ENCODE assay signal across 10 mouse cellular contexts in the genomic region with DNA sequence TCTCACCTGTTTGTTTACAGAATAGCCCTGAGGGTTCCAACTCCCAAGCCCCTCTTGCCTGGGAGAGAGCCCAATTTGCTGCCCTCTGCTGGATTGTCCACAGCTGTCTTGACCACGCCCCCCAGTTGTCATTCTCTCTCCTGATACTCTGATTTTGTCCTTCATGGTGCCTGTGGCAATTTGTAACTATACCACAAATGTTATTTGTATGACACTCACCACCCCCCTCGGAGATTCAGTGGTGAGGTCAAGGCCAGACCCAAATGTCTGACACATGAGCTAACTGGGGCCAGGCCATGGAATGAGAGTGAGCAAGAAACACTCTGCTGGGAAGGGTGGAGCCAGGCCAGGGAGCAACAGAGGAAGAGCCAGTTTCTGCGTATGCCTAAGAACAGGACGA. TPM values are rescaled to one million over a fixed set of nuclear protein-coding genes. Genes with fewer than 3 reads are reported as not detected.
A peak's percentile ranks its signal among the peaks of the same experiment; 100 is the strongest.
DNase-seq lines count a peak whose midpoint lies in the region; ATAC-seq and TF ChIP-seq lines count a peak whose summit lies in the region.
"Had no signal": no experiment of that assay in that cellular context is flagged by ENCODE, and none has a peak within 500 bp of the region (broad histone marks: within the 10 kb centered on the region; RNA-seq: fewer than 3 reads in every experiment).

No protein-coding gene starts in this region.

- peak; percentile 16 for DNase-seq in lung, adult 2 months
- no peak for DNase-seq in lung, adult 18-20 months
- DNase-seq in Patski (ENCODE audit: low read depth, low spot score), result peak; percentile 30
- peak; percentile 55 to 58 for DNase-seq in kidney, postnatal 25 days
- peak; percentile 58 for DNase-seq in thymus, postnatal 4 days

- in situ Hi-C loops in Patski (cut with MboI; ENCODE audit: low pct_unique_long_range_greater_than_20kb), result no loop called here

- H3K4me3 ChIP-seq in lung, adult 2 months (replicated peaks; ENCODE audit: extremely low read depth, low read depth, low read length), result no peak overlapping the region
- no peak overlapping the region for H3K4me3 ChIP-seq in bone marrow, adult 2 months (replicated peaks; ENCODE audit: control insufficient read depth, low read depth, low read length)
- H3K4me3 ChIP-seq: embryonic facial prominence, embryonic 13.5 days; stomach, embryonic 15.5 days had no signal

- WGBS in lung, adult 2 months, result 27% methylated on average over 4 of the region's 4 CpGs
- WGBS in bone marrow, adult 2 months, result 63% methylated on average over 4 of the region's 4 CpGs

- peaks cover under 1% of the 10 kb centered on the region for H3K27me3 ChIP-seq in Patski
- H3K27me3 ChIP-seq: embryonic facial prominence, embryonic 13.5 days; stomach, embryonic 15.5 days had no signal

- TF ChIP-seq POLR2A in lung, adult 2 months (IDR thresholded peaks at IDR 0.05; ENCODE audit: borderline replicate concordance, extremely low read depth, low read depth, low read length), result no peak
- TF ChIP-seq POLR2A in bone marrow, adult 2 months (IDR thresholded peaks at IDR 0.05; ENCODE audit: borderline replicate concordance, control insufficient read depth, low read depth, low read length), result no peak

- ATAC-seq in Patski, result peak; percentile 66
- no peak for ATAC-seq in granulocyte monocyte progenitor cell, adult 5-6 weeks (replicated peaks; ENCODE audit: poor library complexity, severe bottlenecking)

- no peak overlapping the region for H3K27ac ChIP-seq in bone marrow, adult 2 months (ENCODE audit: control insufficient read depth, insufficient read depth, low read depth, low read length, poor library complexity)
- H3K27ac ChIP-seq: embryonic facial prominence, embryonic 13.5 days; stomach, embryonic 15.5 days had no signal

- no peaks in the 10 kb centered on the region for H3K4me1 ChIP-seq in lung, adult 2 months (ENCODE audit: control insufficient read depth, insufficient read depth, low read length)
- no peaks in the 10 kb centered on the region; the same call in 1 of the 2 replicates for H3K4me1 ChIP-seq in bone marrow, adult 2 months (ENCODE audit: control insufficient read depth, insufficient read depth, low read length)
- H3K4me1 ChIP-seq: embryonic facial prominence, embryonic 13.5 days had no signal

- peak; percentile 29; the same call in 1 of the 2 replicates for TF ChIP-seq CTCF in lung, adult 2 months (IDR thresholded peaks at IDR 0.05; ENCODE audit: insufficient read depth, low read length)
- TF ChIP-seq CTCF in Patski (IDR thresholded peaks at IDR 0.05), result no peak
- TF ChIP-seq CTCF in bone marrow, adult 2 months (IDR thresholded peaks at IDR 0.05; ENCODE audit: control insufficient read depth, insufficient read depth, low read length), result peak; percentile 41; the same call in 1 of the 2 replicates

- CTCF ChIA-PET in Patski (lab: Charles Lee), result interaction anchor here (1.0 to 2.0 kb wide), 5 partner anchors 12 to 106 kb away, joined by 3 to 9 read pairs (median 4); no protein-coding TSS in a partner anchor

- POLR2A ChIA-PET in Patski (lab: Charles Lee), result no interaction called here

RNA-seq across cellular contexts. Expression of a gene that starts 4.7 kb away (rescaled TPM):
- 43.8 and 486 TPM in 2 replicates for polyA plus RNA-seq in lung, adult 2 months (2012; rRNA removed)
- polyA plus RNA-seq in Patski (2021), result 0.26 TPM
- 3.1 TPM in 1 of 2 replicates, not detected in the other for polyA plus RNA-seq in bone marrow, adult 2 months (2011; ENCODE audit: insufficient read depth, insufficient read length, low replicate concordance, missing spikeins)
- 68.4 and 69.3 TPM in 2 replicates for total RNA-seq in granulocyte monocyte progenitor cell, adult 5-6 weeks (2014; fragmentation: Nextera tagmentation)
- total RNA-seq in granulocyte monocyte progenitor cell, adult 5-6 weeks (2017), result 81.3 and 133 TPM in 2 replicates

RNA-seq across cellular contexts. Expression of a gene that starts 7.6 kb away (rescaled TPM):
- 3.8 and 60.4 TPM in 2 replicates for polyA plus RNA-seq in lung, adult 2 months (2012; rRNA removed)
- polyA plus RNA-seq in Patski (2021), result 8.5 TPM
- 3.5 and 6.4 TPM in 2 replicates for polyA plus RNA-seq in bone marrow, adult 2 months (2011; ENCODE audit: insufficient read depth, insufficient read length, low replicate concordance, missing spikeins)
- 2.4 and 3.7 TPM in 2 replicates for total RNA-seq in granulocyte monocyte progenitor cell, adult 5-6 weeks (2014; fragmentation: Nextera tagmentation)
- 1.2 TPM in 1 of 2 replicates, not detected in the other for total RNA-seq in granulocyte monocyte progenitor cell, adult 5-6 weeks (2017)

RNA-seq across cellular contexts. Expression of a gene that starts 15.4 kb away (rescaled TPM):
- 0.27 and 0.40 TPM in 2 replicates for polyA plus RNA-seq in lung, adult 2 months (2012; rRNA removed)
- 0.46 TPM for polyA plus RNA-seq in Patski (2021)
- polyA plus RNA-seq in bone marrow, adult 2 months (2011; ENCODE audit: insufficient read depth, insufficient read length, low replicate concordance, missing spikeins), result not detected in 2 replicates
- not detected in 2 replicates for total RNA-seq in granulocyte monocyte progenitor cell, adult 5-6 weeks (2014; fragmentation: Nextera tagmentation)
- total RNA-seq in granulocyte monocyte progenitor cell, adult 5-6 weeks (2017), result not detected in 2 replicates
- polyA plus RNA-seq: liver, embryonic 16.5 days had no signal

RNA-seq across cellular contexts. Expression of a gene that starts 28.8 kb away (rescaled TPM):
- 307 TPM in 1 of 2 replicates, not detected in the other for polyA plus RNA-seq in lung, adult 2 months (2012; rRNA removed)
- not detected for polyA plus RNA-seq in Patski (2021)
- polyA plus RNA-seq in bone marrow, adult 2 months (2011; ENCODE audit: insufficient read depth, insufficient read length, low replicate concordance, missing spikeins), result not detected in 2 replicates
- not detected in 2 replicates for total RNA-seq in granulocyte monocyte progenitor cell, adult 5-6 weeks (2014; fragmentation: Nextera tagmentation)
- not detected in 2 replicates for total RNA-seq in granulocyte monocyte progenitor cell, adult 5-6 weeks (2017)

RNA-seq across cellular contexts. Expression of a gene that starts 29.5 kb away (rescaled TPM):
- polyA plus RNA-seq in lung, adult 2 months (2012; rRNA removed), result 122 and 154 TPM in 2 replicates
- 177 TPM for polyA plus RNA-seq in Patski (2021)
- 49.6 and 95.6 TPM in 2 replicates for polyA plus RNA-seq in bone marrow, adult 2 months (2011; ENCODE audit: insufficient read depth, insufficient read length, low replicate concordance, missing spikeins)
- 160 and 219 TPM in 2 replicates for total RNA-seq in granulocyte monocyte progenitor cell, adult 5-6 weeks (2014; fragmentation: Nextera tagmentation)
- total RNA-seq in granulocyte monocyte progenitor cell, adult 5-6 weeks (2017), result 71.5 and 106 TPM in 2 replicates

Comparison
In these comparisons a context has a peak if more than half of its experiments do, and no peak if none do; other contexts are left out.
1. DNase-seq: peak in lung, adult 2 months (single experiment), Patski (single experiment), kidney, postnatal 25 days (2 of 2) and thymus, postnatal 4 days (single experiment); none in lung, adult 18-20 months (0 of 2).
2. RNA of a gene that starts 4.7 kb away (polyA plus RNA-seq): 43.8 to 486 TPM in lung, adult 2 months; 3.1 TPM in bone marrow, adult 2 months and 0.26 TPM in Patski (single experiment); every median in the first group is over 10 times any median in the second.